Mouse (Mus musculus): ENCODE measurements around the gene Lnx2. TPM values are rescaled to one million over a fixed set of nuclear protein-coding genes. Genes with fewer than 3 reads are reported as not detected.

Lnx2 gene
- polyA plus RNA-seq, 2 experiments = 4.1 to 4.4 TPM

GRCm38 (mm10) chr5:147077305-147078034 is 1.1 kb upstream of the Lnx2 start:
- no peaks in the 10 kb centered on the region for H3K9me3 ChIP-seq (ENCODE audit: control insufficient read depth, low read length)
- ATAC-seq (ENCODE audit: insufficient read depth) (peak; percentile 66), DNase-seq (ENCODE audit: low read depth in 3 of 3, low spot score in 3 of 3) (peak; percentile 72 to 76 (median 76))
- TF ChIP-seq EP300 (IDR thresholded peaks at IDR 0.05; ENCODE audit: low read depth) (no peak), CTCF (IDR thresholded peaks at IDR 0.05; ENCODE audit: low read depth) (no peak)
- peaks cover 3% of the 10 kb centered on the region; the same call in 1 of the 2 replicates for H3K36me3 ChIP-seq (replicated peaks; ENCODE audit: control insufficient read depth, insufficient read depth, low read depth)
- H3K4me1 ChIP-seq (replicated peaks; ENCODE audit: control insufficient read depth in 2 of 2, insufficient read depth in 2 of 2, low read length in 1 of 2) = peaks cover 21 to 29% of the 10 kb centered on the region in 2 experiments
- H3K4me3 ChIP-seq (ENCODE audit: insufficient read depth in 1 of 2, low read depth in 2 of 2, low read length in 2 of 2) = peak overlapping the region; percentile 92 to 94
- peak overlapping the region; percentile 75 for H3K27ac ChIP-seq
- under 1% methylated on average over 57 of the region's 57 CpGs for WGBS (ENCODE audit: insufficient replicate concordance)
- peak overlapping the region; percentile 99 for H3K4me2 ChIP-seq (ENCODE audit: low read depth)
- H3K27me3 ChIP-seq (ENCODE audit: control insufficient read depth, insufficient read depth, low read length) = no peaks in the 10 kb centered on the region
- H3K9ac ChIP-seq (replicated peaks) = peak overlapping the region; percentile 90

GRCm38 (mm10) chr5:147076799-147077165 is 396 bp upstream of the Lnx2 start, which contains the start of gene Polr1d:
TSS of gene Polr1d (plus strand) at chr5:147077050.
- peak within 1 kb of the TSS; percentile 90 for H3K9ac ChIP-seq (replicated peaks)
- H3K9me3 ChIP-seq (ENCODE audit: control insufficient read depth, low read length) = no peaks in the 10 kb centered on the region
- under 1% methylated on average over 17 of the region's 17 CpGs for WGBS (ENCODE audit: insufficient replicate concordance)
- peaks cover 24 to 32% of the 10 kb centered on the region in 2 experiments for H3K4me1 ChIP-seq (replicated peaks; ENCODE audit: control insufficient read depth in 2 of 2, insufficient read depth in 2 of 2, low read length in 1 of 2)
- no peaks in the 10 kb centered on the region for H3K27me3 ChIP-seq (ENCODE audit: control insufficient read depth, insufficient read depth, low read length)
- peak in 1 of 3 experiments; percentile 37 for DNase-seq (ENCODE audit: low read depth in 3 of 3, low spot score in 3 of 3)
- no peak for TF ChIP-seq EP300 (IDR thresholded peaks at IDR 0.05; ENCODE audit: low read depth)
- TF ChIP-seq CTCF (IDR thresholded peaks at IDR 0.05; ENCODE audit: low read depth) = no peak
- peaks cover 3% of the 10 kb centered on the region; the same call in 1 of the 2 replicates for H3K36me3 ChIP-seq (replicated peaks; ENCODE audit: control insufficient read depth, insufficient read depth, low read depth)
- H3K4me2 ChIP-seq (ENCODE audit: low read depth) = peak within 1 kb of the TSS; percentile 99
- ATAC-seq (ENCODE audit: insufficient read depth) = peak; percentile 27
- peak within 1 kb of the TSS; percentile 92 to 94 for H3K4me3 ChIP-seq (ENCODE audit: insufficient read depth in 1 of 2, low read depth in 2 of 2, low read length in 2 of 2)
- H3K27ac ChIP-seq = peak within 1 kb of the TSS; percentile 75

- DNase-seq (ENCODE audit: low read depth in 3 of 3, low spot score in 3 of 3) (no peak), ATAC-seq (ENCODE audit: insufficient read depth) (no peak)
- peaks cover 24 to 40% of the 10 kb centered on the region in 2 experiments for H3K4me1 ChIP-seq (replicated peaks; ENCODE audit: control insufficient read depth in 2 of 2, insufficient read depth in 2 of 2, low read length in 1 of 2)
- peak overlapping the region; percentile 92 to 94 for H3K4me3 ChIP-seq (ENCODE audit: insufficient read depth in 1 of 2, low read depth in 2 of 2, low read length in 2 of 2)
- peak overlapping the region; percentile 89 for H3K9ac ChIP-seq (replicated peaks)
- no peaks in the 10 kb centered on the region for H3K9me3 ChIP-seq (ENCODE audit: control insufficient read depth, low read length)
- 20% methylated on average over 21 of the region's 21 CpGs for WGBS (ENCODE audit: insufficient replicate concordance)
- H3K36me3 ChIP-seq (replicated peaks; ENCODE audit: control insufficient read depth, insufficient read depth, low read depth) = peaks cover 3% of the 10 kb centered on the region; the same call in 1 of the 2 replicates
- TF ChIP-seq CTCF (IDR thresholded peaks at IDR 0.05; ENCODE audit: low read depth) (no peak), EP300 (IDR thresholded peaks at IDR 0.05; ENCODE audit: low read depth) (no peak)
- no peaks in the 10 kb centered on the region for H3K27me3 ChIP-seq (ENCODE audit: control insufficient read depth, insufficient read depth, low read length)
- peak overlapping the region; percentile 68 for H3K27ac ChIP-seq
- H3K4me2 ChIP-seq (ENCODE audit: low read depth) = peak overlapping the region; percentile 99
Observed at GRCm38 (mm10) chr5:147075103-147076025, 1.0 kb downstream of the Lnx2 start.

- H3K9me3 ChIP-seq (ENCODE audit: control insufficient read depth, low read length) = no peaks in the 10 kb centered on the region
- no peak overlapping the region for H3K4me2 ChIP-seq (ENCODE audit: low read depth)
- no peak overlapping the region for H3K4me3 ChIP-seq (ENCODE audit: insufficient read depth in 1 of 2, low read depth in 2 of 2, low read length in 2 of 2)
- ATAC-seq (ENCODE audit: insufficient read depth) (no peak), DNase-seq (ENCODE audit: low read depth in 3 of 3, low spot score in 3 of 3) (no peak)
- H3K9ac ChIP-seq (replicated peaks) = no peak overlapping the region
- peaks cover 23 to 38% of the 10 kb centered on the region in 2 experiments for H3K4me1 ChIP-seq (replicated peaks; ENCODE audit: control insufficient read depth in 2 of 2, insufficient read depth in 2 of 2, low read length in 1 of 2)
- no peaks in the 10 kb centered on the region for H3K27me3 ChIP-seq (ENCODE audit: control insufficient read depth, insufficient read depth, low read length)
- WGBS (ENCODE audit: insufficient replicate concordance) = 69% methylated on average over 6 of the region's 6 CpGs
- H3K27ac ChIP-seq = no peak overlapping the region
- TF ChIP-seq EP300 (IDR thresholded peaks at IDR 0.05; ENCODE audit: low read depth) (no peak), CTCF (IDR thresholded peaks at IDR 0.05; ENCODE audit: low read depth) (no peak)
- H3K36me3 ChIP-seq (replicated peaks; ENCODE audit: control insufficient read depth, insufficient read depth, low read depth) = no peaks in the 10 kb centered on the region
Observed at GRCm38 (mm10) chr5:147073805-147074204, 2.6 kb downstream of the Lnx2 start.

All from liver, embryonic 14.5 days (tissue).